Mouse (Mus musculus) embryonic stem cell, embryonic (primary cell): ENCODE measurements around the gene Immp2l.

Source experiments
- CTCF ChIA-PET, 4 experiments: fragments of 300-600 bp in 2 of 4; fragments of 350-600 bp in 2 of 4; sonication (Branson Sonifier 250); formaldehyde crosslinking; loops; one replicate each; lab custom pipeline; 2022; ENCODE audit warnings: inconsistent platforms in 2 of 4; lab: Charles Lee
- POLR2A ChIA-PET, 4 experiments: fragments of 300-600 bp in 2 of 4; fragments of 350-600 bp in 2 of 4; sonication (Branson Sonifier 250); formaldehyde crosslinking; loops; one replicate each; lab custom pipeline; 2022; ENCODE audit warnings: antibody characterized with exemption in 4 of 4, inconsistent platforms in 1 of 4; lab: Charles Lee

Immp2l gene

DNA sequence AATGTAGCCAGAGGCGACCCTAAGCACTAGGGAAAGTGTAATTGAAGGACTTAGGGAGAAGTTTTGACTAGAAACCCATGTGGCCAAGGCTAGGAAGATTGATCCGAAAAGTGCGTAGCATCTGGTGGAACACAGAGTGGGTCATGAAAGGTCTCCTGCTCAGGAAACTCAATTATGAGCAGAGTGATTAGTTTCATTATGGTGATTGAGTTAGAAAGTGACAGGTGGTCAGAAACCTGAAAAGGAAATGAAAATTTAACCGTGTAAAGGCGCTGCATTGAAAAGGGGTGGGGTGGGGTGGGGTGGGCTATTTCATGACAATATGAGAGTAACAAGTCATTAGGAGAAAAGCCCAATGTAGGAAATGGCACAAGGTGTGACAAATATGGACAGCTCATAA lies 15.9 kb downstream of the Immp2l start:
- CTCF ChIA-PET: interaction anchor here in 1 of 4 experiments (0.7 kb wide), 1 partner anchor 121 kb away, joined by 4 read pairs; no protein-coding TSS in a partner anchor
- POLR2A ChIA-PET: no interaction called here

- POLR2A ChIA-PET: interaction anchor here in 2 of 4 experiments (0.7 to 1.9 kb wide), 5 partner anchors 10 to 1068 kb away, joined by 3 to 5 read pairs (median 4); no protein-coding TSS in a partner anchor
- CTCF ChIA-PET: interaction anchor here in 1 of 4 experiments (0.7 kb wide), 1 partner anchor 210 kb away, joined by 4 read pairs; no protein-coding TSS in a partner anchor
Observed at GRCm38 (mm10) chr12:41041737-41042136, 17.8 kb downstream of the Immp2l start.

DNA sequence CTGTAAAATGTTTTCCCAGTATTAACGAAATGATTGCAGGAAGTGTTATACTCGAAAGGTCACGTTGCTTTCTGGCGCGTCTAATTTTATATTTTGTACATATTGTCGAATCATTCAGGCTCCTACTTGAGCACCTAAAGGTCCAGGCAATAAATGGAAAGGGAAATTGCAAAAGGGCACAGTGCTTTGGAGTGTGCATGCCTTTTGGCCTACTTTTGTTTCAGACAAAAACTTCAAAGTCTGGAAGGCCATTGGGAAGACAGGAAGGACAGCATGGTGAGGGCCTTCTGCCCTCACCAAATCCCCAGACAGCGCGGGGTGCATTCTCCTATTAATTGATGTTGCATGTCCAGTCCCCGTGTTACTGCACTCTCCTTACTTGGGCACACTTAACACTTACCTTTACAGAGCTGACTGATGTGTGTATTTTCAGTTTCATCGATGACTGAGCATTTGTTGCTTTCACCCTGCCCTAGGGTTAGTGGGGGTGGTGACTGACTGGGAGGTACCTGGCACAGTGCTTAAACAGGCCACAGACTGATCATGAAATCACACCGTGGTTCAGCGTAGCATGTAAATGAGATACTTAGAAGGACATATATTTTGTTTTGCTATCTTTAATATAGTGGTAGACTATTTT lies 20.7 kb downstream of the Immp2l start:
- ChIA-PET CTCF (no interaction called here), POLR2A (interaction anchor here in 2 of 4 experiments (1.1 to 1.4 kb wide), 2 partner anchors 8 to 21 kb away, joined by 3 to 4 read pairs; partner anchors contain the start of gene Immp2l (in 1 of the 2))

DNA sequence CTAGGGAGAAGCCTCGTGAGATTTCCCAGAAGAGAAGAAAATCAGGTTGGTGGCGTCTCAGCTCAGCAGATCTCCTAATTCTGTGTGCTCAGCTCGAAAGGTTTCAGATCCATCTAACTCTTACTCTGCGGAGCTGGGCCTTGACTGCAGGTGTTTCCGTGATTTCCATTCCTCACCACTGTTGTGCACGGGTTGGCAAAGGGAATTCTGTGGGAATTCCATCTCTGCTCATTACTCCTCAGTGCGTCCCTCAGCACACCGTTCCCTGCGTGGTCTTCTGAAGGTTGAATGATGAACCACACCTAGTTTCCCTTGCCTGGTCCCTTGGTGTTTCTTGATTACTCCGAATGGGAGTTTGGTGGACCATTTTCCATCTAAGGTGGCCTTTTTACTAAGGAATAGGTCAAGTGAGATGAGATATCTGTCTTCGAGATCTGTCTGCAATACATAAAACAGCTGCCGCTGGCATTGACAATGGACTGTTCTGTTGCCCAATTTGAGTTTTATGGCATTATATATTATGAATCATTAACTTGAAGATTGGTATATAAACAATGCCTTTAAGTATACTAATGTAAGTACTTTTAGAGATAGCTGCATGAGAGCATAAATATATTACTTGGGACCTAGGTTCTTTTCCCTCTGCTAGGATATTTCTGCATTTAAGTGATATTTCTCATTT lies 23.3 kb downstream of the Immp2l start:
- ChIA-PET CTCF (no interaction called here), POLR2A (no interaction called here)

- CTCF ChIA-PET: interaction anchor here in 1 of 4 experiments (0.7 kb wide), 1 partner anchor 1214 kb away, joined by 7 read pairs; no protein-coding TSS in a partner anchor
Observed at GRCm38 (mm10) chr12:41050945-41051344, 27.1 kb downstream of the Immp2l start.

DNA sequence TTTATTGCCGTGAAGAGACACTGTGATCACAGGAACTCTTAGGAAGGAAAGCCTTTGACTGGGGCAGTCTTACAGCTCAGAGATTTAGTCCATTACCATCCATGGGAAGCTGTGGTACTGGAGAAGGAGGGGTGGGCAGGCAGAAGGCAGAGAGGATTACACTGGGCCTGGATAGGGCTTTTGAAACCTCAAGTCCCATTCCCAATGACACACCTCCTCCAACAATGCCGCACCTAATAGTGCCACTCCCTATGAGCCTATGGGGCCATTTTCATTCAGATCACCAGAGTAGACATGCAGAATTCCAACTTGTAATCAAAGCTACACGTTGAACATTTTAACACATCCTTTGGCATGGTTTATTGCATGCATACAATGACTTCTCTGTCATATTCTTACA lies 29.0 kb downstream of the Immp2l start:
- ChIA-PET POLR2A (interaction anchor here in 2 of 4 experiments (0.9 to 2.1 kb wide), 8 partner anchors 9 to 830 kb away, joined by 3 to 7 read pairs (median 4); partner anchors contain the start of gene Immp2l (in 2 of the 2)), CTCF (interaction anchor here in 2 of 4 experiments (0.5 to 1.4 kb wide), 2 partner anchors 210 to 1823 kb away, joined by 3 to 5 read pairs; no protein-coding TSS in a partner anchor)

More at GRCm38 (mm10) chr12:41050945-41051344, 27.1 kb downstream of the Immp2l start:
- POLR2A ChIA-PET: interaction anchor here in 1 of 4 experiments (0.8 to 1.2 kb wide), 3 partner anchors 9 to 208 kb away, joined by 3 to 4 read pairs (median 3); no protein-coding TSS in a partner anchor

DNA sequence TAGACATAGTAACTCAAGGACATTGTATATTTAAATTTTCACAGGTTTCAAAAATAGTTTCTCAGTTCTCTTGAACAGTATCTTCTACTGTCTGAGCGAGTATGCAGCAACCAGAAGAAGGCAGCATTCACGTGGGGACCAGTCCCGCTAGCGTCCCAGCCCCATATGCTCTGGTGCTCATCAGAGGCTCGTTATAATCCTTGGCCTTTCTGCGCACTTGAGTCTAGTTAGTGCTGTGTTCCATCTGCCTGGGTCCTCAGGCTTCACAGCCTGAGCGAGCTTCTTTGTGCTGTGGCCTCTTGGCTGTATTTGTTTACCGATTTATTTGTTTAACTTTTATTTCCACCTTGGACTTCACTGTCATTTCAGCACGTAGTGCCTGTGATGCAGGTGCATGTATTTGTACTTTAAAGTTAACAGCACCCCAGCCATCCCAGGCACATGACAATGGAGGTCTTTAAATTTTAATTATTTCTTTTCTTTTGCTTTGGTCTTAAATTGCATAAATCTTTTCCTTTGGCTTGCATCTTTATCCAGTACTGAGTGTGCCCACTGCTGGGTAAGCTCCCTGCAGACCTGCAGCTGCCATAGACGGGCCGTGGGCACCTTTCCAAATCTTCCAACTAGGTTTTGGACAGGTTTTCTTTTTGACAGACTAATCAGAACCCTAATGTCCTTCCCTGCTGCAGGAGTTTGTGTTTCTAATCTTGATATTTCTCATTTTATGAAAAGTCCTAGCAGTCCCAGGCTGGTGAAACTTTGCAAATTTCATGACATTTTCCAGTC lies 30.3 kb downstream of the Immp2l start:
- ChIA-PET POLR2A (interaction anchor here in 2 of 4 experiments (0.6 to 2.2 kb wide), 5 partner anchors 10 to 30 kb away, joined by 3 to 5 read pairs (median 3); partner anchors contain the start of gene Immp2l (in 1 of the 2)), CTCF (no interaction called here)

GRCm38 (mm10) chr12:41055941-41056340 lies 32.1 kb downstream of the Immp2l start:
- POLR2A ChIA-PET: interaction anchor here in 2 of 4 experiments (0.6 to 2.2 kb wide), 3 partner anchors 25 to 48 kb away, joined by 3 to 5 read pairs (median 3); partner anchors contain the start of gene Immp2l (in 1 of the 2)

GRCm38 (mm10) chr12:41063281-41063680 lies 39.4 kb downstream of the Immp2l start:
- CTCF ChIA-PET: no interaction called here

More at GRCm38 (mm10) chr12:41055941-41056340, 32.1 kb downstream of the Immp2l start:
- CTCF ChIA-PET: interaction anchor here in 1 of 4 experiments (0.5 kb wide), 1 partner anchor 45 kb away, joined by 3 read pairs; no protein-coding TSS in a partner anchor

DNA sequence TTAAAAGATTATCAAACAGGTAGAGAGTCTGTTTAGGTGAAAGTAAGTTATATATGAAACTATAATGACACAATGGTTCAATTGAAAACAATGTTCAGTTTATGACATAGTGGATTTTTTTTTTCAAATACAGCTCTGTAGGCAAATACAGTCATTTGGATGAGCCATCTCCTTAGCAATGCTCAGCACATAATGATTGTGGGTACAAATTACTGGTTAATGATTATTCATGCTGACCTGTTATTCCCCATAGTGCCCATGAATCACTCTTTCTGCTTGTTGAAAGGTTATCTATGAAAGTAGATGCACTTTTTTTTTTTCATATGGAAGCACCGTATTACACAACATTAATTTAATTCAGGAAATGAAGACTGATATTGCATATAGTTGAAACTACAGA lies 58.0 kb downstream of the Immp2l start:
- ChIA-PET POLR2A (no interaction called here), CTCF (no interaction called here)

More at GRCm38 (mm10) chr12:41063281-41063680, 39.4 kb downstream of the Immp2l start:
- POLR2A ChIA-PET: interaction anchor here in 2 of 4 experiments (0.6 to 1.4 kb wide), 2 partner anchors 10 to 194 kb away, joined by 5 to 6 read pairs; no protein-coding TSS in a partner anchor

DNA sequence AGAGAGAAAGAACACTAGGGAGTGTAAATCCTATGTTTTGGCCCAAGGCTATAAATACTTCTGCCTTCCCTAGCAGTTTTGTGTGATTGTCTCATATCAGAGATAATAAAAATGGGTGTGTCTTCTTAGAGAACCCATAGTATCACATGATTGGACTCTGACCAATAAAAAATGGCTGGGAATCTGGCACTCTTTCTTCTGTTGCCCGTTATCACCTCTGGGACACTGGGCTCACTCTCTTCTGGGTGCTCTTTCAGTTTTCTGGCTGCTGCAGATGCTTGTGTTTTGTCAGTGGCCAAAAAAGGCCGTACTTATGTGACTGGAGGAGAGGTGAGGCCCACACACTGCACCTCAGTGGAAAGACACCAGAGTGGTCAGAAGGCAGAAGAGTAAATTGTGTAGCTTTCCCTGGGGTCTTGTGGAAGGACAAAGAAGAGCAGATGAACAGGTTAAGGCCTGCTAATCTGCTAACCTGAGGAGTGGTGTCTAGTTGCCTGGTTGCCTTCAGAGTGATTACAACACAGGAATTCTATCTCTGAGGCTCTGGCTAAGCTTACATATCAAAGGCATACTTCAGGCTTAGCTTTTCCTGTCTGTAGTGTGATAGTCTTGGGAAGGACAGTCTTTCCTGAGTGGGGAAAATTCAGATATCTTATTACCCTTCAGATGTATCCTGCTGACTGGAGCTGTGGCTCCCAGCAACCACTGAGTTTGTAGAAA lies 60.6 kb downstream of the Immp2l start:
- POLR2A ChIA-PET: interaction anchor here in 1 of 4 experiments (1.0 kb wide), 1 partner anchor 10 kb away, joined by 3 read pairs; no protein-coding TSS in a partner anchor
- CTCF ChIA-PET: interaction anchor here in 1 of 4 experiments (0.6 kb wide), 1 partner anchor 17 kb away, joined by 3 read pairs; no protein-coding TSS in a partner anchor

GRCm38 (mm10) chr12:41089931-41090366 lies 66.1 kb downstream of the Immp2l start:
- POLR2A ChIA-PET: interaction anchor here in 1 of 4 experiments (0.7 kb wide), 1 partner anchor 29 kb away, joined by 3 read pairs; no protein-coding TSS in a partner anchor

GRCm38 (mm10) chr12:41090771-41091170 lies 66.9 kb downstream of the Immp2l start:
- POLR2A ChIA-PET: no interaction called here
- CTCF ChIA-PET: no interaction called here

More at GRCm38 (mm10) chr12:41089931-41090366, 66.1 kb downstream of the Immp2l start:
- CTCF ChIA-PET: no interaction called here

DNA sequence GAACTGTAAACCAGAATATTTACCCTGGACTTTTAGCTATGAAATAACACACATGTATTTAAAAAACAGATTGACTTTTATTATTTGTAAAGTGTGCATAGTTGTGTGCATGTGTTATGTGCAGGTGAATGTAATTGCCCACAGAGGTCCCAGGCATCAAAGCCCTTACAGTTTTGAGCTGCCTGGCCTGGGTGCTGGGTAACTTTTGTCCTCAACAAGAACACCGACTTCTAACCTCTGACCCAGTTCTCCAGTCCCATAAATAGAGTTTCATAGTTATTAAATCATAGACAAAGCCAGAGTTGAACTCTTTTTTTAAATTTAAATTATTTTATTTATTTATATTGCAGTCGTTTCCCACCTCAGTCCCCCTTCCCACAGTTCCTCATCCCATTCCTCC lies 67.4 kb downstream of the Immp2l start:
- CTCF ChIA-PET: no interaction called here
- POLR2A ChIA-PET: no interaction called here

GRCm38 (mm10) chr12:41096045-41096444 lies 72.2 kb downstream of the Immp2l start:
- ChIA-PET POLR2A (interaction anchor here in 1 of 4 experiments (1.0 kb wide), 1 partner anchor 99 kb away, joined by 3 read pairs; no protein-coding TSS in a partner anchor), CTCF (interaction anchor here in 1 of 4 experiments (0.6 kb wide), 1 partner anchor 90 kb away, joined by 3 read pairs; no protein-coding TSS in a partner anchor)

DNA sequence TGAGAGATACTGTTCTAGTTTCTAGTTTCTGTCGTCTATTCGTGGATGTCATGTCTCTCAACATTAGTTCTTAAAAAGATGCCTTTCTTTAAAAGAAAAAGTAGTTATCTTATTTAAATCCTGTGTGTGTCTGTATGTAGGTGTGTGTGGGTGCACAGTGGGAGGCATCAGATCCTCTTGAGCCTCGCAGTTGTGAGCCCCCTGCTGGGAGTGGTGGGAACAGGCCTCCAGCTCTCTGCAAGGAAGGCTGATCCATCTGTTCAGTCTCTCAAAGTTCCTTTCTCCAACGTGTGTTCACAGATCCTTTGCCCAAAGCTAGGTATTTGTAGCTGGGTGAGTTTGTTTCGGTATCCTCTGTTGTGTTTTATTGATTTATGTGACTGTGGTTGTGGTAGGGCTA lies 73.5 kb downstream of the Immp2l start:
- CTCF ChIA-PET: interaction anchor here in 2 of 4 experiments (0.6 to 1.0 kb wide), 2 partner anchors 261 to 875 kb away, joined by 3 read pairs; no protein-coding TSS in a partner anchor
- POLR2A ChIA-PET: no interaction called here

- ChIA-PET CTCF (no interaction called here), POLR2A (interaction anchor here in 1 of 4 experiments (1.0 kb wide), 1 partner anchor 15 kb away, joined by 3 read pairs; no protein-coding TSS in a partner anchor)
Observed at GRCm38 (mm10) chr12:41109011-41109410, 85.1 kb downstream of the Immp2l start.
